11 mouse cellular contexts compared by ENCODE assay signal in genomic region chr5:28460556-28461350, GRCm38 (mm10). TPM values are rescaled to one million over a fixed set of nuclear protein-coding genes. Genes with fewer than 3 reads are reported as not detected.
A peak's percentile ranks its signal among the peaks of the same experiment; 100 is the strongest.
DNase-seq lines count a peak whose midpoint lies in the region; ATAC-seq lines count a peak whose summit lies in the region.
"Had no signal": no experiment of that assay in that cellular context is flagged by ENCODE, and none has a peak within 500 bp of the region (broad histone marks: within the 10 kb centered on the region; RNA-seq: fewer than 3 reads in every experiment).

No protein-coding gene starts in this region.

- peak overlapping the region; percentile 48 for H3K4me3 ChIP-seq in forebrain, embryonic 10.5 days
- H3K4me3 ChIP-seq in forebrain, embryonic 15.5 days = no peak overlapping the region
- 0 out of 2 replicates have a peak overlapping the region, but pooled peaks have one; percentile 43 for H3K4me3 ChIP-seq in hindbrain, embryonic 12.5 days
- no peak overlapping the region for H3K4me3 ChIP-seq in midbrain, embryonic 14.5 days (replicated peaks; ENCODE audit: low read depth, low read length)

- ATAC-seq in forebrain, embryonic 15.5 days (replicated peaks) = no peak
- no peak for ATAC-seq in hindbrain, embryonic 12.5 days (ENCODE audit: low FRiP score)
- ATAC-seq in midbrain, embryonic 14.5 days (ENCODE audit: low FRiP score, low TSS enrichment) = no peak

- peak; percentile 38 for DNase-seq in forebrain, embryonic 10.5 days (ENCODE audit: extremely low spot score, low spot score)
- peak; percentile 44 for DNase-seq in Muller cell, postnatal 12 days (ENCODE audit: inconsistent ontology term)
- DNase-seq in midbrain, embryonic 14.5 days = peak; percentile 46
- DNase-seq in gastrocnemius, postnatal 4 days (ENCODE audit: low spot score in 2 of 2) = no peak
- DNase-seq in cerebellum, postnatal 4 days (ENCODE audit: low spot score in 2 of 2) = no peak
- DNase-seq in left cerebral cortex, postnatal 4 days = no peak
- DNase-seq: cerebellum, adult 11 months; layer of hippocampus, postnatal 36 days had no signal

- peaks cover 100% of the 10 kb centered on the region for H3K27me3 ChIP-seq in forebrain, embryonic 10.5 days (ENCODE audit: poor library complexity, severe bottlenecking)
- H3K27me3 ChIP-seq in forebrain, embryonic 15.5 days = peaks cover 92% of the 10 kb centered on the region
- peaks cover 94% of the 10 kb centered on the region for H3K27me3 ChIP-seq in hindbrain, embryonic 12.5 days
- H3K27me3 ChIP-seq in midbrain, embryonic 14.5 days (ENCODE audit: control insufficient read depth, insufficient read depth, low read length) = peaks cover 98% of the 10 kb centered on the region

- no peak overlapping the region for H3K27ac ChIP-seq in forebrain, embryonic 10.5 days
- no peak overlapping the region for H3K27ac ChIP-seq in forebrain, embryonic 15.5 days (replicated peaks)
- H3K27ac ChIP-seq in hindbrain, embryonic 12.5 days = no peak overlapping the region
- no peak overlapping the region for H3K27ac ChIP-seq in midbrain, embryonic 14.5 days (replicated peaks; ENCODE audit: low read depth, low read length)

- no peaks in the 10 kb centered on the region for H3K36me3 ChIP-seq in forebrain, embryonic 10.5 days (replicated peaks)
- H3K36me3 ChIP-seq in forebrain, embryonic 15.5 days = no peaks in the 10 kb centered on the region
- H3K36me3 ChIP-seq in hindbrain, embryonic 12.5 days = no peaks in the 10 kb centered on the region
- no peaks in the 10 kb centered on the region for H3K36me3 ChIP-seq in midbrain, embryonic 14.5 days (ENCODE audit: control insufficient read depth, insufficient read depth, low read length)

- H3K9ac ChIP-seq in forebrain, embryonic 15.5 days (replicated peaks) = no peak overlapping the region
- H3K9ac ChIP-seq in hindbrain, embryonic 12.5 days = no peak overlapping the region
- H3K9ac ChIP-seq in midbrain, embryonic 14.5 days (replicated peaks; ENCODE audit: low read length) = no peak overlapping the region

- H3K4me1 ChIP-seq in forebrain, embryonic 10.5 days = peaks cover 79% of the 10 kb centered on the region
- peaks cover 59% of the 10 kb centered on the region for H3K4me1 ChIP-seq in forebrain, embryonic 15.5 days
- peaks cover 63% of the 10 kb centered on the region for H3K4me1 ChIP-seq in hindbrain, embryonic 12.5 days
- peaks cover 29% of the 10 kb centered on the region for H3K4me1 ChIP-seq in midbrain, embryonic 14.5 days (ENCODE audit: control insufficient read depth, insufficient read depth, low read length)

- intact Hi-C loops in left cerebral cortex, postnatal 4 days (cut with DNase I) = loop anchor here (10.0 kb wide), 1 partner anchor 734 kb away; the partner anchor contains the start of gene Rnf32

- no peak overlapping the region for H3K4me2 ChIP-seq in forebrain, embryonic 15.5 days (replicated peaks)
- peak overlapping the region; percentile 77; the same call in 1 of the 2 replicates for H3K4me2 ChIP-seq in hindbrain, embryonic 12.5 days (replicated peaks)
- H3K4me2 ChIP-seq in midbrain, embryonic 14.5 days (ENCODE audit: low read length) = peak overlapping the region; percentile 72

- WGBS in forebrain, embryonic 10.5 days = under 1% methylated on average over 17 of the region's 17 CpGs
- 1% methylated on average over 17 of the region's 17 CpGs for WGBS in forebrain, embryonic 15.5 days
- WGBS in hindbrain, embryonic 12.5 days = 0% methylated on average over 17 of the region's 17 CpGs
- WGBS in midbrain, embryonic 14.5 days = under 1% methylated on average over 17 of the region's 17 CpGs

- H3K9me3 ChIP-seq in forebrain, embryonic 10.5 days = no peaks in the 10 kb centered on the region
- no peaks in the 10 kb centered on the region for H3K9me3 ChIP-seq in forebrain, embryonic 15.5 days
- H3K9me3 ChIP-seq in hindbrain, embryonic 12.5 days (replicated peaks) = no peaks in the 10 kb centered on the region
- H3K9me3 ChIP-seq in midbrain, embryonic 14.5 days (ENCODE audit: control insufficient read depth, low read length) = no peaks in the 10 kb centered on the region

RNA-seq across cellular contexts. Expression of gene Shh, which starts 6.3 kb away (rescaled TPM):
- polyA plus RNA-seq in forebrain, embryonic 10.5 days (2016; fragmentation: Nextera tagmentation; extraction: Ambion mirVana) = 2.3 and 2.6 TPM in 2 replicates
- polyA plus RNA-seq in forebrain, embryonic 15.5 days (2015; fragmentation: Nextera tagmentation; extraction: Ambion mirVana) = 0.49 and 0.81 TPM in 2 replicates
- 4.7 and 5.6 TPM in 2 replicates for polyA plus RNA-seq in hindbrain, embryonic 12.5 days (2016; fragmentation: Nextera tagmentation; extraction: Ambion mirVana)
- polyA plus RNA-seq in midbrain, embryonic 14.5 days (2014; fragmentation: Nextera tagmentation; extraction: Ambion mirVana) = 0.58 and 1.9 TPM in 2 replicates
- total RNA-seq in gastrocnemius, postnatal 4 days (2021) = not detected
- total RNA-seq in left cerebral cortex, postnatal 4 days (2021) = 1 to 10 TPM; 1.9 to 2.6 TPM
- total RNA-seq: megakaryocyte-erythroid progenitor cell, adult 5-6 weeks had no signal

Comparison
In these comparisons a context has a peak if more than half of its experiments do, and no peak if none do; other contexts are left out.
1. H3K4me3 ChIP-seq: peak in forebrain, embryonic 10.5 days (single experiment) and hindbrain, embryonic 12.5 days (single experiment); none in forebrain, embryonic 15.5 days (single experiment) and midbrain, embryonic 14.5 days (single experiment).
2. DNase-seq: peak in forebrain, embryonic 10.5 days (single experiment), Muller cell, postnatal 12 days (single experiment) and midbrain, embryonic 14.5 days (single experiment); none in gastrocnemius, postnatal 4 days (0 of 2), cerebellum, postnatal 4 days (0 of 2) and left cerebral cortex, postnatal 4 days (single experiment).